23 mouse cellular contexts compared by ENCODE assay signal in the genomic region with DNA sequence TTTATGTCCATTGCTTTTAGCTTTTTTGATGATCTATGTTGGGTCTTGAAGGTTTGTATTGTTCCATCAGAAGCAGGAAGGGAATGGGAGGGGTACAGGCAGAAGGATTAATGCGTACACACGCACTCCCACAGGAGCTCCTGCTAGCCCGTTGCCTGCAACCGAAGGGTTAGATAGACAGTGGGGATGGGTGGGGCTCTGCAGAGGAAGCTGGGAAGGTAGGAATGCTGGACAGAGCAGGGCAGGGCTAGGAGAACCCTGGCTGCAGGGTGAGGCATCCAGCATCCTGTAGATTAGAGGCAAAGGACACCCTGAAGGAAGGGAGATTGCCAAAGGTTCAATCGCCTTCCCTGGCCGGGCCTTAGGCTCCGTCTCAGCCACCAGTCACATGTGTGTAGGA. TPM values are rescaled to one million over a fixed set of nuclear protein-coding genes. Genes with fewer than 3 reads are reported as not detected.
DNase-seq lines count a peak whose midpoint lies in the region; ATAC-seq and TF ChIP-seq lines count a peak whose summit lies in the region.
"Had no signal": no experiment of that assay in that cellular context is flagged by ENCODE, and none has a peak within 500 bp of the region (broad histone marks: within the 10 kb centered on the region; RNA-seq: fewer than 3 reads in every experiment).

No protein-coding gene starts in this region.

- no peak overlapping the region for H3K4me2 ChIP-seq in kidney, embryonic 16.5 days (replicated peaks; ENCODE audit: low read depth, low read length)
- H3K4me2 ChIP-seq in liver, embryonic 12.5 days, result no peak overlapping the region
- H3K4me2 ChIP-seq: heart, embryonic 15.5 days; hindbrain, embryonic 15.5 days; kidney, embryonic 15.5 days; lung, embryonic 14.5 days; midbrain, embryonic 13.5 days had no signal

- no peaks in the 10 kb centered on the region for H3K9me3 ChIP-seq in kidney, embryonic 16.5 days (ENCODE audit: low read length)
- no peaks in the 10 kb centered on the region for H3K9me3 ChIP-seq in megakaryocyte, embryonic 14.5 days
- no peaks in the 10 kb centered on the region for H3K9me3 ChIP-seq in liver, embryonic 12.5 days (replicated peaks)
- H3K9me3 ChIP-seq: heart, embryonic 15.5 days; hindbrain, embryonic 15.5 days; midbrain, embryonic 13.5 days had no signal

- no peak overlapping the region for H3K4me3 ChIP-seq in kidney, embryonic 16.5 days (ENCODE audit: low read length)
- H3K4me3 ChIP-seq in kidney, adult 2 months (ENCODE audit: insufficient read depth, low read depth, low read length), result no peak overlapping the region
- H3K4me3 ChIP-seq in megakaryocyte, embryonic 14.5 days (replicated peaks), result peak overlapping the region; percentile 48
- no peak overlapping the region for H3K4me3 ChIP-seq in liver, embryonic 12.5 days
- H3K4me3 ChIP-seq: heart, embryonic 15.5 days; hindbrain, embryonic 15.5 days; kidney, embryonic 15.5 days; midbrain, embryonic 13.5 days had no signal

- no peaks in the 10 kb centered on the region for H3K36me3 ChIP-seq in kidney, embryonic 16.5 days (ENCODE audit: insufficient read depth, low read length)
- H3K36me3 ChIP-seq in kidney, adult 2 months (ENCODE audit: control insufficient read depth, insufficient read depth, low read length), result no peaks in the 10 kb centered on the region
- H3K36me3 ChIP-seq in megakaryocyte, embryonic 14.5 days (replicated peaks; ENCODE audit: low read length), result no peaks in the 10 kb centered on the region
- H3K36me3 ChIP-seq in liver, embryonic 12.5 days, result no peaks in the 10 kb centered on the region
- H3K36me3 ChIP-seq: heart, embryonic 15.5 days; hindbrain, embryonic 15.5 days; kidney, embryonic 15.5 days; midbrain, embryonic 13.5 days had no signal

- peak; percentile 69 for ATAC-seq in kidney, embryonic 16.5 days (ENCODE audit: low FRiP score, low TSS enrichment)
- ATAC-seq in megakaryocyte, adult 5-6 weeks (ENCODE audit: poor library complexity, severe bottlenecking), result no peak
- peak; percentile 58 for ATAC-seq in liver, embryonic 12.5 days
- ATAC-seq in CD4-positive, CD25-positive, alpha-beta regulatory T cell, adult 4 months, result no peak
- ATAC-seq: forebrain, postnatal 0 days; midbrain, embryonic 13.5 days had no signal

- DNase-seq in kidney, adult 2 months, result no peak
- DNase-seq in neural tube, embryonic 10.5 days (ENCODE audit: extremely low spot score, low spot score), result no peak
- DNase-seq: adrenal gland, postnatal 36 days; cerebellum, adult 9-10 months; forebrain, postnatal 0 days; gastrocnemius, postnatal 14 days; heart, adult 18-20 months; heart, postnatal 36 days; layer of hippocampus, adult 9-11 months; lung, embryonic 14.5 days; right cerebral cortex, postnatal 25 days; spleen, adult 18-20 months; thymus, postnatal 14 days had no signal

- H3K4me1 ChIP-seq in kidney, embryonic 16.5 days (ENCODE audit: insufficient read depth, low read length), result peaks cover 11% of the 10 kb centered on the region; the same call in 1 of the 2 replicates
- peaks cover 2% of the 10 kb centered on the region; the same call in 1 of the 2 replicates for H3K4me1 ChIP-seq in kidney, adult 2 months (ENCODE audit: control insufficient read depth, insufficient read depth, low read length)
- peaks cover 68% of the 10 kb centered on the region for H3K4me1 ChIP-seq in megakaryocyte, embryonic 14.5 days
- H3K4me1 ChIP-seq in liver, embryonic 12.5 days, result peaks cover 10% of the 10 kb centered on the region
- H3K4me1 ChIP-seq: heart, embryonic 15.5 days; hindbrain, embryonic 15.5 days; midbrain, embryonic 13.5 days had no signal

- no peak overlapping the region for H3K9ac ChIP-seq in kidney, embryonic 16.5 days (replicated peaks; ENCODE audit: low read length)
- H3K9ac ChIP-seq in liver, embryonic 12.5 days, result no peak overlapping the region
- H3K9ac ChIP-seq: forebrain, postnatal 0 days; heart, embryonic 15.5 days; hindbrain, embryonic 15.5 days; kidney, embryonic 15.5 days; lung, embryonic 14.5 days; midbrain, embryonic 13.5 days had no signal

- H3K27ac ChIP-seq in kidney, embryonic 16.5 days (ENCODE audit: low read length), result no peak overlapping the region
- no peak overlapping the region for H3K27ac ChIP-seq in kidney, adult 2 months (ENCODE audit: insufficient read depth, low read depth, low read length)
- no peak overlapping the region for H3K27ac ChIP-seq in liver, embryonic 12.5 days
- H3K27ac ChIP-seq: heart, embryonic 15.5 days; hindbrain, embryonic 15.5 days; kidney, embryonic 15.5 days; midbrain, embryonic 13.5 days had no signal

- WGBS in kidney, embryonic 16.5 days, result 68% methylated on average over 7 of the region's 7 CpGs
- 71% methylated on average over 7 of the region's 7 CpGs for WGBS in kidney, adult 2 months
- 48% methylated on average over 7 of the region's 7 CpGs for WGBS in liver, embryonic 12.5 days (ENCODE audit: insufficient replicate concordance)

- no peak for TF ChIP-seq POLR2A in kidney, adult 2 months (IDR thresholded peaks at IDR 0.05; ENCODE audit: low read depth, low read length)

- H3K27me3 ChIP-seq in kidney, embryonic 16.5 days (ENCODE audit: insufficient read depth, low read length), result no peaks in the 10 kb centered on the region
- H3K27me3 ChIP-seq in kidney, adult 2 months (replicated peaks; ENCODE audit: control insufficient read depth, insufficient read depth, low read length), result no peaks in the 10 kb centered on the region
- H3K27me3 ChIP-seq in megakaryocyte, embryonic 14.5 days (replicated peaks), result no peaks in the 10 kb centered on the region
- no peaks in the 10 kb centered on the region for H3K27me3 ChIP-seq in liver, embryonic 12.5 days (replicated peaks)
- H3K27me3 ChIP-seq: heart, embryonic 15.5 days; hindbrain, embryonic 15.5 days; kidney, embryonic 15.5 days; midbrain, embryonic 13.5 days had no signal

- TF ChIP-seq CTCF in kidney, adult 2 months (conservative IDR thresholded peaks at IDR 0.05; ENCODE audit: insufficient read depth, insufficient read length, low read depth, low read length), result no peak

RNA-seq across cellular contexts. Expression of gene Serp2, which starts 27.3 kb away (rescaled TPM):
- 10.0 and 12.2 TPM in 2 replicates for polyA plus RNA-seq in kidney, embryonic 16.5 days (2015; fragmentation: Nextera tagmentation; extraction: Ambion mirVana)
- polyA plus RNA-seq in kidney, adult 2 months (2012; rRNA removed), result 1.0 and 2.0 TPM in 2 replicates
- 0.47 TPM in 1 of 2 replicates, not detected in the other for polyA plus RNA-seq in megakaryocyte, embryonic 14.5 days (2012; ENCODE audit: insufficient read depth, low replicate concordance)
- total RNA-seq in megakaryocyte, adult 5-6 weeks (2015), result not detected in 2 replicates
- not detected in 2 replicates for total RNA-seq in megakaryocyte, adult 5-6 weeks (2017)
- 2.2 and 2.9 TPM in 2 replicates for polyA plus RNA-seq in liver, embryonic 12.5 days (2016; fragmentation: Nextera tagmentation; extraction: Ambion mirVana)
- 1 to 10 TPM; 1.3 to 2.1 TPM for polyA plus RNA-seq in CD4-positive, CD25-positive, alpha-beta regulatory T cell, adult 4 months (2017; shearing (Covaris generic))
- total RNA-seq: monocyte, adult 5-6 weeks had no signal

Comparison
In these comparisons a context has a peak if more than half of its experiments do, and no peak if none do; other contexts are left out.
1. ATAC-seq: peak in kidney, embryonic 16.5 days (single experiment) and liver, embryonic 12.5 days (single experiment); none in megakaryocyte, adult 5-6 weeks (single experiment) and CD4-positive, CD25-positive, alpha-beta regulatory T cell, adult 4 months (single experiment).